Mouse (Mus musculus) heart, postnatal 0 days (tissue): Measurements from ENCODE around the gene Dvl2.

Source experiments
- CTCF ChIP-seq: IDR thresholded peaks from 2 replicates; pipeline ENCODE4 v1.5.1; 2016; ENCODE audit warnings: antibody characterized with exemption, control low read depth, low read depth
- EP300 ChIP-seq: IDR thresholded peaks from 2 replicates; pipeline ENCODE4 v1.6.1; 2016; ENCODE audit warnings: antibody characterized with exemption, low read depth

GRCm38 (mm10) chr11:69995391-69995960, 4.9 kb upstream of the Dvl2 start, which contains the start of gene Phf23:
- TF ChIP-seq CTCF = peak; percentile 54
- TF ChIP-seq EP300 = peak; percentile 91
